Mouse (Mus musculus): ENCODE data around the gene Nop10. TPM values are rescaled to one million over a fixed set of nuclear protein-coding genes. Genes with fewer than 3 reads are reported as not detected.

Nop10 gene
- 10 to 100 TPM; 57.1 to 65.3 (median 63.2) TPM for total RNA-seq (2022)

- peak; percentile 92 for DNase-seq (ENCODE audit: low spot score)
Observed at GRCm38 (mm10) chr2:112261748-112262653, at the start of gene Nop10. Nop10 (plus strand) TSS chr2:112261926.

- DNase-seq (ENCODE audit: low spot score) = no peak
Observed at GRCm38 (mm10) chr2:112215977-112216376, 45.7 kb upstream of the Nop10 start.

- no peak for DNase-seq (ENCODE audit: low spot score)
Observed at GRCm38 (mm10) chr2:112217614-112218013, 44.1 kb upstream of the Nop10 start.

GRCm38 (mm10) chr2:112220880-112221279, 40.8 kb upstream of the Nop10 start:
- no peak for DNase-seq (ENCODE audit: low spot score)

GRCm38 (mm10) chr2:112222607-112223006, 39.1 kb upstream of the Nop10 start:
- no peak for DNase-seq (ENCODE audit: low spot score)

GRCm38 (mm10) chr2:112224356-112224755, 37.4 kb upstream of the Nop10 start:
- no peak for DNase-seq (ENCODE audit: low spot score)

- no peak for DNase-seq (ENCODE audit: low spot score)
Observed at GRCm38 (mm10) chr2:112232623-112233022, 29.1 kb upstream of the Nop10 start.

- no peak for DNase-seq (ENCODE audit: low spot score)
Observed at GRCm38 (mm10) chr2:112236620-112237019, 25.1 kb upstream of the Nop10 start.

- DNase-seq (ENCODE audit: low spot score) = no peak
Observed at GRCm38 (mm10) chr2:112238006-112238405, 23.7 kb upstream of the Nop10 start.

GRCm38 (mm10) chr2:112239212-112239934, 22.4 kb upstream of the Nop10 start, which contains the start of gene Lpcat4:
Lpcat4 (plus strand) TSS chr2:112239468.
- peak; percentile 85 for DNase-seq (ENCODE audit: low spot score)

- DNase-seq (ENCODE audit: low spot score) = no peak
Observed at GRCm38 (mm10) chr2:112239935-112240721, 21.6 kb upstream of the Nop10 start.

- no peak for DNase-seq (ENCODE audit: low spot score)
Observed at GRCm38 (mm10) chr2:112241787-112242186, 19.9 kb upstream of the Nop10 start.

- DNase-seq (ENCODE audit: low spot score) = no peak
Observed at GRCm38 (mm10) chr2:112245307-112245706, 16.4 kb upstream of the Nop10 start.

GRCm38 (mm10) chr2:112246193-112246592, 15.5 kb upstream of the Nop10 start:
- DNase-seq (ENCODE audit: low spot score) = no peak

GRCm38 (mm10) chr2:112247323-112247722, 14.4 kb upstream of the Nop10 start:
- no peak for DNase-seq (ENCODE audit: low spot score)

- DNase-seq (ENCODE audit: low spot score) = no peak
Observed at GRCm38 (mm10) chr2:112249780-112250453, 11.8 kb upstream of the Nop10 start.

- DNase-seq (ENCODE audit: low spot score) = no peak
Observed at GRCm38 (mm10) chr2:112254675-112255515, 6.8 kb upstream of the Nop10 start.

GRCm38 (mm10) chr2:112259241-112259962, 2.3 kb upstream of the Nop10 start, which contains the start of gene Nutm1:
Nutm1 (minus strand) TSS chr2:112259291.
- no peak for DNase-seq (ENCODE audit: low spot score)

GRCm38 (mm10) chr2:112262779-112263295, 1.1 kb downstream of the Nop10 start:
- DNase-seq (ENCODE audit: low spot score) = no peak

Data from heart, adult 8-10 months (tissue).